Mouse (Mus musculus): ENCODE measurements around the gene Ccl21b.
"Not testable (repeated sequence)": the region's sequence is repeated elsewhere in the genome, so short reads cannot be mapped to it uniquely, and the experiment has no call there.

Ccl21b gene

DNA sequence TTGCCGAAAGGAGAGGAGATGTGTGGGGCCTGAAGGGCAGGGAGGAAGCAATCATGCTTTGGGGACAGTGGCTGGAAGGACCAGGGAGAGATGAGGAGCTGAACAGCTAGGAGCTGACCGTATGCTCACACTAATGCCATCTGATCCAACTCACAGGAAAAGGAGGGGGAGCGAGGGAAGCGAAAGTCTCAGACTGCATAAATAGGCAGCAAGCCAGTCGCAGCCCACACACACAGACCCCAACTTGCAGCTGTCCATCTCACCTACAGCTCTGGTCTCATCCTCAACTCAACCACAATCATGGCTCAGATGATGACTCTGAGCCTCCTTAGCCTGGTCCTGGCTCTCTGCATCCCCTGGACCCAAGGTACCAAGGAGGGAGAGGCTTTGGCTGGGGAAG is at the start of gene Ccl21b:
Gene Ccl21b (plus strand): TSS at position 301 of the 400 bp plus-strand sequence.
- DNase-seq (ENCODE audit: low spot score): not testable (repeated sequence)

DNA sequence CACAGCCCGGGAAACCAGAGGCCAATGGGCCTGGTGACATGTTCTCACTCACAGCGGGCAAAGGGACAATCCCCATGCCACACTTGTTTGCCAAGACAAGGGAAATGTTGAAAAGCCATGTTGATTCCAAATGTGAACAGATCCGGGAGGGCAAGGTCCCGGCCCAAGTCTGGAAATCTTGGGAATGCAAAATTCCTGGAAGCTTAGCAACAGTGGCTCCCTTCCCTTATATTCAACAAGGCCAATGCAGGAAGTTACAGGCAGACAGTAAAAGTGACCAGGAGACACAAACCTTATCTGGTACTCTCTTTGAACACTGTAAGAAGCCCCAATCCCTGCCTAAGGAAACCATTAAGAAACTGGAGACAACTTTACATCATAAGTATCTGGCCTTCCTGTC is 15.2 kb upstream of the Ccl21b start, which contains the start of gene Gm10600:
Gene Gm10600 (plus strand): TSS at position 301 of the 400 bp plus-strand sequence.
- not testable (repeated sequence) for DNase-seq (ENCODE audit: low spot score)

DNA sequence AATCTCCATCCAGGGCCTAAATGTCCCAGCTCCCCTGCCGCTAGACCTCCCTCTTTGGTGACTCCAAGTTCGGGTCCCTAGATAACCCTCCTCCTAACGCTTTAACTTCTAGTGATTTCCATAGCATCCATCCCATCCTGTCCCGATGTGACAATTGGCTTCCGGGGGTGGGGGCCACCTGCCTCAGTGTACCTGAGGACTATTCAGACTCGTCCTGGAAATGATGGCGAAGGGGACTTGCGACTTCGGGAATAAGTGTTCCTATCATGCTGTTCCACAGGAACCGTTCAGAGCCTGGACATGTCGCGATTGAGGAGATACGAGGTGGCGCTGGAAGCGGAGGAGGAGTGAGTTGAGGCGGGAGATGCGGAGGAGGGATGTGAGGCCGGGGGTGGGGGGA is 38.4 kb downstream of the Ccl21b start, which contains the start of gene Gm21953:
Gene Gm21953 (plus strand): TSS at position 301 of the 400 bp plus-strand sequence.
- DNase-seq (ENCODE audit: low spot score): not testable (repeated sequence)

Measured in urinary bladder, postnatal 14 days (tissue).